Mouse (Mus musculus) bone marrow macrophage, adult 2 months (primary cell): Measurements from ENCODE around the gene Itih5.

ENCODE experiments used
- CTCF ChIP-seq: IDR thresholded peaks from 2 replicates; pipeline ENCODE4 v1.5.1; 2012; ENCODE audit warnings: low read depth, mild to moderate bottlenecking, low read length, moderate library complexity
- POLR2A ChIP-seq: IDR thresholded peaks from 2 replicates; pipeline ENCODE4 v1.6.1; 2012; ENCODE audit warnings: mild to moderate bottlenecking, low read depth, low read length, borderline replicate concordance

- TF ChIP-seq CTCF = no peak
- no peak for TF ChIP-seq POLR2A
Measured at GRCm38 (mm10) chr2:10284636-10285270, 131.4 kb downstream of the Itih5 start.
